Mouse (Mus musculus) gonadal fat pad, adult 2 months (tissue): ENCODE data around the gene Rrbp1. TPM values are rescaled to one million over a fixed set of nuclear protein-coding genes. Genes with fewer than 3 reads are reported as not detected.

Experiments used
- DNase-seq: peaks from one replicate; pipeline ENCODE4 v3.0.0-alpha.2; 2012; ENCODE audit warnings: low read depth
- polyA plus RNA-seq: library from polyadenylated mRNA; depleted of rRNA; stranded (reverse); fragments of >200 nt; gene quantifications from 2 replicates; pipeline ENCODE4 v1.2.3, GENCODE M21; 2012; rRNA removed

Gene Rrbp1
- polyA plus RNA-seq, 1 experiment, result 97.0 TPM

DNA sequence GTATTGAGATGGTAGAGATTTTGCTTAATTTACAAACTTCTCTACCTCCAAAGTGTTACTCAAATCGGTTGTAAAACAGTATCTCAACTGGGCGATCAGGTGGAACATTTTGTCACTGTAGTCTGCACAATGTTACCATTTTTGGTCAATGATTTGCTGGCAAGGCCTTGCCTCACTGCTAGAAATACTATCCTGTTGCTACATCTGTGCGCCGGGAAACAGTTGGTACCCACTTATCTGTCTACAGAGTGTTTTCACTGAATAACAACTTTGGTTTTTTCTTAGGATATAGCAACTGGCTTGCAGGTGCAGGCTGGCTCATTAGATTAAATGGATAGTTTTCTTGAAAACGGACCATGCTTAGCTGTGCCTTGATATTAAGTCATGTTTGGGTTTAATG is 94.8 kb downstream of the Rrbp1 start:
- DNase-seq, result no peak

DNA sequence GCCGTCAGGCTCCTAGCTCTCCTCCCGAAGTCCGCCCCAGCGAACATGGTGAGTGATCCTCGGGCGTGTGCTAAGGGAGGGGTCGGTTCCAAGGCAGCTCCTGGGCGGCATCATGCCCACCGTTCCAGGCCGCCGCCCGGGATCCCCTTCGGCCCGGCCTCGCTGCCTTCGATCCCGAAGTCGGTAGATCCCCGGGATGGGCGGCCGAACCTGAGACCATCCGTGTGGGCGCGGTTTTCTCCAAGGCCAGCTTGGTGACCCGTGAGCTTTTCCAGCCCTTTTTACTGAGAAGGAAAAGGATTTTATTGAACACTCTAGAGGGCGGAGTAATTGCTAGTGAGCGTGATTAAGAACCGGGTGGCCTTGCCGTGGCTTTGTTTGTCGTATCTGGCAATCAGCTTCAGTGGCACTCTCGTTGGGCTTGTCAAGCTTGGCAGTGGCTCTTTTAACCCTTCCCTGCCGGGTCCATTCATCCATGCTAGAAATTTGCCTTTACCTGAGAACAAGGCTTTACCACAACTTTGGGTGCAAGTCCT is 95.4 kb downstream of the Rrbp1 start:
- DNase-seq, result no peak

DNA sequence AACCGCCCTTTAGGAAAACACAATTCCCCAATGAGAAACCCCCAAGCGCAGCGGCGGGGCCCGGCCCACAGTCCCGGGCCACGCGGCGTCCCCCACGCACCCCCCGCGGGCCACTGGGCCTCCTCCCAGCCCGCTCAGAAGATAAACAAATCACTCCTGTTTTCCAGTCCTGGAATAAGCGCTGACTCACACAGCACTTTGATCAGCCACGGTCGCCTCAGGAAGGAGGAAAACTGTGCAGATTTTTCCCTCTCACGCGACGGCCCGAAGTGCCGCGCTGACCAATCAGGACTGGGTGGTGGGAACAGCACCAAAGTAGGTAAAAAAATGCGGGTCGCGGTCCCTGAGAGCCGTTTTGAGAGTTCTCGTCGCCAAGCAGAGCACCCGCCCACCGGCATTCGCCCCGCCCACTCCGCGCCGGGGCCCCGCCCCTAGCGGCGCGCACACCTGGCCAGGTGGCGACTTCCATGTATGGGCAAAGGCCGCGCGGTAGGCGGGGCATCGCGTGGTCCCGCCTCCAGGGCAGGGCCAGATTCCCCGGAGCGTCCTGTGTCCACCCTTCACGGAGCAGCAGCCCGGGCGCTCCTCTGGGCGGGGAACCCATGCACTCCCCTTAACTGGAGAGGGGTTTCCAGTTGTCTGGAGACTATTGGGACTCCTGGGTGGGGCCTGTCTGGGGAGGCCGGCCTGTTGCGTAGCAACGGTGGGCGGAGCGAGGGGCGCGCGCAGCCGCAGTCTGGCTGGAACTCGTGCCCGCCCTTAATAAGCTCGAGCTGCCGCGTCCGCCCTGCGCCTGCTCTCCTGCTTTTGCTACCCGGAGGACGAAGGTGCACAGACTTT is 96.1 kb downstream of the Rrbp1 start, which contains the start of gene Dstn:
Gene Dstn (plus strand): TSS at position 561 of the 840 bp plus-strand sequence.
- DNase-seq, result no peak

DNA sequence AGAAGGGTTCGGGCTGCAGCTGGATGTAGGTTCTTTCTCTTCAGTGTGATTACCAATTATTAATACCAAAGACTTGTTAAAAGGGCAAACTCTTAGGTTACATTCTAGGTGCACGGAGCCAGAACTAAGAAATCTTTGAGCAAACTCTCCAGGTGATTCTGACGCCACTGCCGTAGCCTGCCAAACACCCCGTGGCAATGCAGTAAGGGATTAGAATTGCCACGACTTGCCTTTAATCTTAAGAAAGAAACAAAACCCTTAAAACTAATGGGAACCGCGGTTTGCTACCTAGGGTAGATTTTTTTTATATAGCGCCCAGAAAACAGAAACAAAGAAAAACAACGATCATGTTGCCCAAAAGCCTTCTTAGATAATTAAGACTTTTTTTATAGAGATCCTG is 96.8 kb downstream of the Rrbp1 start:
- no peak for DNase-seq

DNA sequence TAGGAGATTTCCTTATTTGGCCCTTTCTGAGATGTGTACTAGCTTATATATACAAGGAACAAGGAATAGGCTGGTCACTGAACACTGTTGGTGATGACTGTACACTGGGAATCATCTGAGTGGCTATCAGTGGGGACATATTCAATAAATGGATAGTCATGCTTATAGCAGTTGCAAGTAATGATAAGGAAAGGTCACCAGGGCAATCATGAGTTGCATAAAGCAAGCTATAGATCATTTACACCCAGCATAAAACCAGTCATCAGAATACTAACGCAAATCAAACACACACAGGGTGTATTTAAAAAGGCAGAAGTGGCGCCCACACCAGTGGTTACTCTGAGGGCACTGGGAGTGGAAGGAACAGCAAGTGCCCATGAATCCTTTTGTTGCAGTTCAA is 98.9 kb downstream of the Rrbp1 start:
- DNase-seq, result no peak

DNA sequence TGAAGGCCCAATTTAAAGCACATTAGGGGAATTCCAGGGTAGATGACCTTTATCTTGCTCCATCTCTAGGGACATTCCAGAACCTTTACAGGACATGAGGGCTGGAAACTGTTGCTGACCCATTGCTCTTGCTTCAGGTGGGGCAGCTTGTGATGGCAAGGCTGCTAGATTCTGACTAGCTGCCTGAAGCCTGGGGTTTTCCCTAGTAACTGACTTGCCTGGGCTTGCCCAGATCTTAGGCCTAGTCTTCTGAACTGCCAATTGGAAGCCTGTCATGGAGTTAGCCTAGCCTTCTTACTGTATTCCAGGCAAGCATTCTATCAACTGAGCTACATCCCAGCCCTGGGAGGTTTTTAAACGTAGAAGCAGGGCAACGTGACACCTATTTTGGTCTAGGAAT is 101.8 kb downstream of the Rrbp1 start:
- DNase-seq, result no peak

DNA sequence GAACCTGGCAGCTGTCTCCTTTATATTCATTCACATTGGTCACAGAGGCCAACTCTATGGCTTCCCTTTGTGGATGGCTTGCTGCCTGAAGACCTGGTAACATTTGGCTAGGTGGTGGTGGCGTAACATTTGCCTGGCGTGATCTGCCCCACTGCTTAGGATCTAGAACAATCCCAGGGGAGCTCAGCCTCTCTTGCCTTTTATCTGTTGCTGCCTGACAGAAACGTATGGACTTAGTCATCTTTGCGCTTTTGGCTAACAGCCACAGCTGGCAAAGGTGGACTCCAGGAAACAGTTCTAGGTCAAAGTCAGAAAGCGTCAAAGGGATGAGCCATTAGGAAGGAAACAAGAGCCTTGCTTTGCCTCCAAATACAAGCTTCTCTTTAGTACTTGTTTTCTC is 106.2 kb downstream of the Rrbp1 start:
- no peak for DNase-seq

DNA sequence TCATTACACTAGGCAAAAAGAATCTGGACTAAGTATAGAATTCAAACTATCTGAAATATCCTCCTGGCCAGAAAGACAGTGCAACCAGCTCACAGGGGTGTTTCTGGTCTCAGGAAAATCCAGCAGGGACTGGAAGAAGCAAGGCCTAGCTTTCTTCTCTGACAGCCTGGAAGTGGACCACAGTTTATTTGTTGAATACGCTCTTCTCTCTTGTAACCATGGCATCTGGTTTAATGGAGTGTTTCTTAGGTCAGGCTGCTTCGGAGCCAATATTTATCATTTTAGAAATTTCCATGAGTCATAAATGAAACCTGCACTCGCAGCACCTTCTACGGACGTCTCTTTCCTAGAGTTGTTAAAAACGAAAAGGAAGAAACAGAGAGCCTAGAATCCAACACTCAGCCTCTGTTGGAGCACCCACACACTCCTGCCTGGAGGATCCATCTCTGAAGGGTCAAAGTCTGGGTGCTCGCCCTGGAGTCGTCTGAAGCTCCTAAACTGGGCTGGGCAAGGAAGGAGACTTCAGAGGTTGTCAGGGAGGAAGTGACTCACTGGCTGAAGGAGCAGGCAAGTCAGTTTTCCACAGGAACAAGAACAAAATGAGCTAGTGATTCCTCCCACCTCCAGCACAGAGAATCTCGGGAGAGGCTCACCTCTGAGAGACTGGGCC is 107.6 kb downstream of the Rrbp1 start:
- DNase-seq, result no peak

DNA sequence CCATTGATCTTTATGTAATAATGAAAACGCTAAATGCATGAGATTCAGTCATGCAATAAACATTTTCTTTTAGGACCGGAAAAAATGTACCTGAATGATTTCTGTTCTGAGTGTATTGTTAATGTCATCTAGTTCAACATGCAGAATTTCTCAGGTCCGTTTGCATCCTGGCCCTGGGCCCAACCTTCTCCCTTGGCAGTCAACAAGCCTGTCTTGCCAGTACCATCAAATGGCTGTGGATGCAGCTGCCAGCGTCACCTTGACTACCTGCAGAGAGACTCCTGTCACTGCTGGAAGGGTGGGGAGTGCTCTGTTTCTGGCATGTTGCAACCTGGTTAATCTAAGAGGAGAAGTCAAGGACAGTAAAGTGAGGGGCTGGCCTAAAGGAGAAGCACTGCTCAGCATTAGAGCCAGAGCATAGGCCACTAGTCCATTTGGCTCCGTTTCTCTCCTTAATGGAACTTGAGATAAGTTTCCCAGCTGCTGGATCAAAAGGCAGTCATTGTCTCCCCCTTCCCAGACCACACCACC is 110.2 kb downstream of the Rrbp1 start:
- DNase-seq, result no peak

DNA sequence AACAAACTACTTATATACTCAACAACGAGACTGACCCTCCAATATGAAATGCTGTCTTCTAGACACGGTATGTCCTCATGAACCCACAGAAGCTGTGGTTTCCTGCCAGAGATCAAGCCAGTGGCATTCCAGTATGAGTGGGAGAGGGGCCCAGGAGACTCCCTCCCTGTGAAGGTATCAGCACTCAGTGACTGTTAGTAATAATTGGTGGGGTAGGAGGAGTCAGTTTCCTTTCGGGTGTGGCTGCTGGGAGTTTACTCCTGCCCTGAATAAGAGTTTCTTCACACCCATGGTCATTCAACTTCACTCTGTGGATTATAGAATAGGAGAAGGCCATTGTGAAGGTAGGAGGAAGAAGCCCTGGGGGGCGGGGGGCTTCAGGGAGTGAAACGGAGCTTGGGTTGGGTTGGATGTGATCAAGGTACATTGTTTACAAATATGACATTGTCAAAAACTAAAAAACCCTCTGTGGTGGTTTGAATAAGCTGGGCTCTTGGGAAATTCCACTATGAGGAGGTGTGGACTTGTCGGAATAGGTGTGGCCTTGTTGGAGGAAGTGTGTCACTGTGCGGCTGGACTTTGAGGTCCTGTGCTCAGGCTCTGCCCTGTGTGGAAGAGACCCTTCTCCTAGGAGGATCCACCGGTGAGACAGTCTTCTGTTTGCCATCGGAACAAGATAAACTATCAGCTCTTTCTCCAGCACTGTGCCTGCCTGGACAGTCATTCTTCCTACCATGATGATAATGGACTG is 111.4 kb downstream of the Rrbp1 start:
- DNase-seq, result no peak

Other genes with a start within 250 kb of the Rrbp1 start
- 0.95 and 1.2 TPM in 2 replicates for gene Bfsp1, start 148.1 kb downstream of the Rrbp1 start, polyA plus RNA-seq
- 64.9 and 89.9 TPM in 2 replicates for gene Dstn, start 95.9 kb downstream of the Rrbp1 start, polyA plus RNA-seq
- 1.1 TPM in 1 of 2 replicates, not detected in the other for gene Banf2, start 21.8 kb upstream of the Rrbp1 start, polyA plus RNA-seq